Mouse (Mus musculus): ENCODE measurements around the gene Ust. TPM values are rescaled to one million over a fixed set of nuclear protein-coding genes. Genes with fewer than 3 reads are reported as not detected.

Ust gene
- polyA plus RNA-seq, 1 experiment: 1.5 TPM

DNA sequence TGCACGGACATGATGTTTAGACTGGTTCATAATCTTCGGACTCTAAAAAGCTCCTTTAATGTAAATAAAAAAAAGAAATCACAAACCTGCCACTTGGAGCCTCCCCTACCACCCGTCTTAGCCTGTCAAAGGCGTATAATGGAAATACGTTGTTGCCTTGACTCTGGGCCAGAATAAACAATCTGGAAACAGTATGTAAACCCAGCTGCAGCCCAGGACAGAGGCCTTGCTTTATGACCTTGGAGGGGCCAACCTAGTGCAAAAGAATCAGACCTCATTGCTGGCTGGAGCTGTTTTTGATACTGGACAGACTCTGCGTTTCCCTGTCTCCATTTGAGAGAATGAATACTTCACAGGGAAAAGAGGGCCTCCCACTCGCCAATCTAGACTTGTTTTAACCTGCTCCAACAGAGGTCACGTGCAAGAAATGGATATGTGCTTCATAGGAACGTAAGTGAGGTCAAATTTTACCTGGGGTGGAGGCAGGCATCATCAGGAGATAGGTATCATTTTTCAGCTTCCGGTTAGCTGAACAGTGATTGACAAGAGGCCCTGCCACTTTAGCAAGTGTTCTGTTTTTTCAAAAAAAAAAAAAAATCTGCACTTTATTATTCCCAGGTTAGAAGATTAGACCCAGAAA, 305.2 kb downstream of the Ust start:
- H3K27ac ChIP-seq (ENCODE audit: insufficient read depth, low read depth, low read length): no peak overlapping the region

GRCm38 (mm10) chr10:8212611-8213226, 305.9 kb downstream of the Ust start:
- no peaks in the 10 kb centered on the region for H3K36me3 ChIP-seq (ENCODE audit: control insufficient read depth, insufficient read depth, low read length)
- no peak for DNase-seq
- no peaks in the 10 kb centered on the region for H3K27me3 ChIP-seq (replicated peaks; ENCODE audit: control insufficient read depth, insufficient read depth, low read length)
- H3K4me1 ChIP-seq (ENCODE audit: control insufficient read depth, insufficient read depth, low read length): no peaks in the 10 kb centered on the region
- 87% methylated on average over 11 of the region's 11 CpGs for WGBS
- no peak overlapping the region for H3K4me3 ChIP-seq (ENCODE audit: insufficient read depth, low read depth, low read length)
- TF ChIP-seq POLR2A (IDR thresholded peaks at IDR 0.05; ENCODE audit: low read depth, low read length): no peak
- TF ChIP-seq CTCF (conservative IDR thresholded peaks at IDR 0.05; ENCODE audit: insufficient read depth, insufficient read length, low read depth, low read length): no peak
- no peak overlapping the region for H3K27ac ChIP-seq (ENCODE audit: insufficient read depth, low read depth, low read length)

More for the DNA sequence above, 305.2 kb downstream of the Ust start:
- TF ChIP-seq POLR2A (IDR thresholded peaks at IDR 0.05; ENCODE audit: low read depth, low read length) (no peak), CTCF (conservative IDR thresholded peaks at IDR 0.05; ENCODE audit: insufficient read depth, insufficient read length, low read depth, low read length) (no peak)
- H3K4me1 ChIP-seq (ENCODE audit: control insufficient read depth, insufficient read depth, low read length): no peaks in the 10 kb centered on the region
- H3K4me3 ChIP-seq (ENCODE audit: insufficient read depth, low read depth, low read length): no peak overlapping the region
- H3K27me3 ChIP-seq (replicated peaks; ENCODE audit: control insufficient read depth, insufficient read depth, low read length): no peaks in the 10 kb centered on the region
- WGBS: 61% methylated on average over 10 of the region's 10 CpGs
- DNase-seq: no peak
- no peaks in the 10 kb centered on the region for H3K36me3 ChIP-seq (ENCODE audit: control insufficient read depth, insufficient read depth, low read length)

DNA sequence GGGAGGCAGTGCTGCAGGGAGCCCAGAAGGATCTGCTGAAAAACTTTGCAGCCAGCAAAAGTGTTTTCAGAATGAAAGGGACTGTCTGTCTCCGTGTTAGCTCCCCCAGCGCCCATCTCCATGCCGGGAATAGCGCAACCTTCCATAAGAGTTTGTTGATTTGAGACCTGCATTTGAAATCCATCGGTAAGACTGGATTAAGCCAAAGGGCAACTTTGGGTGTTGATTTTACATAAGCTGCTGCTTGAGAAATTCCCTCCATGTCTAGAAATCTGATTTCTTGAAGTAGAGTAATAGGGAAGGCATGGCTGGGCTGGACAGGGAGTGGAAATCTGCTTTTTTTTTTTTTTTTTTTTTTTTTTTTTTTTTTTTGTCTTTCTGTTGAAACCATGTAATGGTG, 306.9 kb downstream of the Ust start:
- TF ChIP-seq POLR2A (IDR thresholded peaks at IDR 0.05; ENCODE audit: low read depth, low read length) (no peak), CTCF (conservative IDR thresholded peaks at IDR 0.05; ENCODE audit: insufficient read depth, insufficient read length, low read depth, low read length) (no peak)
- Histone ChIP-seq H3K27me3 (replicated peaks; ENCODE audit: control insufficient read depth, insufficient read depth, low read length) (no peaks in the 10 kb centered on the region), H3K27ac (ENCODE audit: insufficient read depth, low read depth, low read length) (no peak overlapping the region), H3K4me1 (ENCODE audit: control insufficient read depth, insufficient read depth, low read length) (no peaks in the 10 kb centered on the region), H3K4me3 (ENCODE audit: insufficient read depth, low read depth, low read length) (no peak overlapping the region), H3K36me3 (ENCODE audit: control insufficient read depth, insufficient read depth, low read length) (no peaks in the 10 kb centered on the region)
- DNase-seq: no peak
- WGBS: 91% methylated on average over 5 of the region's 5 CpGs

DNA sequence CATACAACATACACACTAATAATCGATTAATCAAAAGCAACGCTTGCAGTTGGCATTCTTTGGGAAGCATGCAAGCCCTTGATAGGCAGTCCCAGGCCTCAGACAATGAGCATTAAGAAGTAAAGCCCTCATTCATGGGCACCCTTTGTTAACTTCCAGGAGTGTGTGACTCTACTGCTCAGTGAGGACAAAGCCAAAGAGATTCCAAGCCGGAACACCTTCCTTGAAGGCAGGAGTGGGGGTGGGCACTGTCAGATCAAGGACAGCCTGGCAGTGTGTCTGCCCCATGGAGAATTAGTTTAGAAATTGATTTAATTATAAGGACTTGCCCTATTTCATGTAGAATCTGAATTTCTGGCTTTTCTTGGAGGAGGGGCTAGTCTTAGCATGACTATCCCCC, 308.3 kb downstream of the Ust start:
- WGBS: 88% methylated on average over 3 of the region's 3 CpGs
- H3K27ac ChIP-seq (ENCODE audit: insufficient read depth, low read depth, low read length): no peak overlapping the region
- H3K4me1 ChIP-seq (ENCODE audit: control insufficient read depth, insufficient read depth, low read length): no peaks in the 10 kb centered on the region
- no peak for DNase-seq
- TF ChIP-seq POLR2A (IDR thresholded peaks at IDR 0.05; ENCODE audit: low read depth, low read length) (no peak), CTCF (conservative IDR thresholded peaks at IDR 0.05; ENCODE audit: insufficient read depth, insufficient read length, low read depth, low read length) (no peak)
- H3K4me3 ChIP-seq (ENCODE audit: insufficient read depth, low read depth, low read length): no peak overlapping the region
- H3K27me3 ChIP-seq (replicated peaks; ENCODE audit: control insufficient read depth, insufficient read depth, low read length): no peaks in the 10 kb centered on the region
- H3K36me3 ChIP-seq (ENCODE audit: control insufficient read depth, insufficient read depth, low read length): no peaks in the 10 kb centered on the region

GRCm38 (mm10) chr10:8207358-8207757, 311.3 kb downstream of the Ust start:
- Histone ChIP-seq H3K36me3 (ENCODE audit: control insufficient read depth, insufficient read depth, low read length) (no peaks in the 10 kb centered on the region), H3K27me3 (replicated peaks; ENCODE audit: control insufficient read depth, insufficient read depth, low read length) (no peaks in the 10 kb centered on the region), H3K4me3 (ENCODE audit: insufficient read depth, low read depth, low read length) (no peak overlapping the region), H3K27ac (ENCODE audit: insufficient read depth, low read depth, low read length) (no peak overlapping the region), H3K4me1 (ENCODE audit: control insufficient read depth, insufficient read depth, low read length) (no peaks in the 10 kb centered on the region)
- TF ChIP-seq CTCF (conservative IDR thresholded peaks at IDR 0.05; ENCODE audit: insufficient read depth, insufficient read length, low read depth, low read length) (no peak), POLR2A (IDR thresholded peaks at IDR 0.05; ENCODE audit: low read depth, low read length) (no peak)
- no peak for DNase-seq
- 94% methylated on average over 19 of the region's 19 CpGs for WGBS

DNA sequence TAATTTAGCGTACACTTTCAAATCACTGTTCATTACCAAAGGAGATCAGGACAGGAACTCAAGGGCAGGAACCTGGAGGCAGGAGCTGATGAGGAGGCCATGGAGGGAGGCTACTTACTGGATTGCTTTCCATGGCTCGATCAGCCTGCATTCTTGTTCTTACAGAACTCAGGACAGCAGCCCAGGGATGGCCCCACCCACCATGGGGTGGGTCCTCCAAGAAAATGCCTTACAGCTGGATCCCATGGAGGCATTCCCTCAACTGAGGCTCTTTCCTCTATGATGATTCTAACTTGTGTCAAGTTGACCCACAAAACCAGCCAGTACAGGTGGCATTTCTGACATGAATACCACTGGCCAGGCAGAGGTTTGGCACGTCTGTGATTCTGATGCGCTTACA, 314.9 kb downstream of the Ust start:
- Histone ChIP-seq H3K27me3 (replicated peaks; ENCODE audit: control insufficient read depth, insufficient read depth, low read length) (no peaks in the 10 kb centered on the region), H3K36me3 (ENCODE audit: control insufficient read depth, insufficient read depth, low read length) (no peaks in the 10 kb centered on the region), H3K4me3 (ENCODE audit: insufficient read depth, low read depth, low read length) (no peak overlapping the region), H3K4me1 (ENCODE audit: control insufficient read depth, insufficient read depth, low read length) (no peaks in the 10 kb centered on the region), H3K27ac (ENCODE audit: insufficient read depth, low read depth, low read length) (no peak overlapping the region)
- no peak for DNase-seq
- WGBS: 82% methylated on average over 4 of the region's 4 CpGs
- TF ChIP-seq POLR2A (IDR thresholded peaks at IDR 0.05; ENCODE audit: low read depth, low read length): no peak
- no peak for TF ChIP-seq CTCF (conservative IDR thresholded peaks at IDR 0.05; ENCODE audit: insufficient read depth, insufficient read length, low read depth, low read length)

DNA sequence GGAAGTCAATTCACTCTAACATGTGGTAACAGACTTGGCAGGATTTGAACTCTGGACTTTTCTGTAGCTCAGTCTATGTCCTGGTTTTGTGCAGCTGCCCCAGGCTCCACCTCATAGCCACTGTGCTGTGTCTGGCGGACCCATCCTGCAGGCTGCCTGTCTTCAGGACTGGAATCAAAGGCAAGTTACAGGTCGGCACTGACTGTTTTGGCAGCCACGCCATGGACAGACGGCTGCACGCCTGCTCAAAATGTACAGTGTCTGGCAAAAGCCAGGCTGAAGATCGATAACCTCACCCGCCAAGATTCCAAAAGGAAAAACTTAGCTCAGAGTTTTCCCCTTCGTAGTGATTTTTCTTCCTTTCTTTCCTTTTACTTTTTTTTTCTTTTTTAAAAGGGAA, 318.8 kb downstream of the Ust start:
- Histone ChIP-seq H3K4me3 (ENCODE audit: insufficient read depth, low read depth, low read length) (no peak overlapping the region), H3K27ac (ENCODE audit: insufficient read depth, low read depth, low read length) (no peak overlapping the region), H3K27me3 (replicated peaks; ENCODE audit: control insufficient read depth, insufficient read depth, low read length) (no peaks in the 10 kb centered on the region), H3K4me1 (ENCODE audit: control insufficient read depth, insufficient read depth, low read length) (0 out of 2 replicates have a peak, but pooled peaks cover 5% of the 10 kb centered on the region), H3K36me3 (ENCODE audit: control insufficient read depth, insufficient read depth, low read length) (no peaks in the 10 kb centered on the region)
- 81% methylated on average over 8 of the region's 8 CpGs for WGBS
- TF ChIP-seq CTCF (conservative IDR thresholded peaks at IDR 0.05; ENCODE audit: insufficient read depth, insufficient read length, low read depth, low read length) (no peak), POLR2A (IDR thresholded peaks at IDR 0.05; ENCODE audit: low read depth, low read length) (no peak)
- no peak for DNase-seq
